Mouse (Mus musculus) left cerebral cortex, adult 18-20 months (tissue): ENCODE results near the gene Cend1. TPM values are rescaled to one million over a fixed set of nuclear protein-coding genes. Genes with fewer than 3 reads are reported as not detected.
"Not testable (repeated sequence)": the region's sequence is repeated elsewhere in the genome, so short reads cannot be mapped to it uniquely, and the experiment has no call there.

Source experiments
- DNase-seq, 2 experiments: peaks; one replicate each; pipeline ENCODE4 v3.0.0; 2021 to 2022; ENCODE audit warnings: low spot score in 2 of 2, mixed read lengths in 1 of 2
- total RNA-seq, 2 experiments: library from RNA; stranded (reverse); gene quantifications; 2 replicates each; pipeline ENCODE4 v1.2.3; 2021

Gene Cend1
- total RNA-seq, 2 experiments from 2014 or later = 274 to 309 TPM

GRCm38 (mm10) chr7:141430585-141431240 is 1.4 kb upstream of the Cend1 start:
- DNase-seq = no peak

- DNase-seq = no peak
Observed at GRCm38 (mm10) chr7:141429840-141430584, 721 bp upstream of the Cend1 start.

- DNase-seq = no peak
Observed at GRCm38 (mm10) chr7:141428701-141429100, 590 bp downstream of the Cend1 start.

GRCm38 (mm10) chr7:141426948-141427730 is 2.2 kb downstream of the Cend1 start:
- no peak for DNase-seq

- no peak for DNase-seq
Observed at GRCm38 (mm10) chr7:141423811-141424210, 5.5 kb downstream of the Cend1 start.

- no peak for DNase-seq
Observed at GRCm38 (mm10) chr7:141420030-141420702, 9.1 kb downstream of the Cend1 start.

GRCm38 (mm10) chr7:141418970-141419369 is 10.3 kb downstream of the Cend1 start:
- no peak for DNase-seq

- DNase-seq = no peak
Observed at GRCm38 (mm10) chr7:141417731-141418681, 11.3 kb downstream of the Cend1 start.

GRCm38 (mm10) chr7:141416144-141416841 is 13.0 kb downstream of the Cend1 start:
- no peak for DNase-seq

- peak; percentile 99 to 100 for DNase-seq
Observed at GRCm38 (mm10) chr7:141413809-141414584, 15.3 kb downstream of the Cend1 start, which contains the start of gene Gatd1. Gatd1 (minus strand) TSS chr7:141414136.

- DNase-seq = no peak
Observed at GRCm38 (mm10) chr7:141413331-141413730, 16.0 kb downstream of the Cend1 start.

GRCm38 (mm10) chr7:141411667-141412066 is 17.6 kb downstream of the Cend1 start:
- no peak for DNase-seq

- no peak for DNase-seq
Observed at GRCm38 (mm10) chr7:141410631-141411030, 18.7 kb downstream of the Cend1 start.

GRCm38 (mm10) chr7:141408833-141409232 is 20.5 kb downstream of the Cend1 start:
- DNase-seq = peak; percentile 89 to 92

GRCm38 (mm10) chr7:141407670-141408069 is 21.6 kb downstream of the Cend1 start:
- DNase-seq = not testable (repeated sequence)

- no peak for DNase-seq
Observed at GRCm38 (mm10) chr7:141405466-141405865, 23.8 kb downstream of the Cend1 start.

GRCm38 (mm10) chr7:141403305-141403704 is 26.0 kb downstream of the Cend1 start:
- peak in 1 of 2 experiments; percentile 46 for DNase-seq

GRCm38 (mm10) chr7:141395348-141395747 is 33.9 kb downstream of the Cend1 start:
- no peak for DNase-seq

GRCm38 (mm10) chr7:141394771-141395170 is 34.5 kb downstream of the Cend1 start:
- peak; percentile 24 to 52 for DNase-seq
